Mouse (Mus musculus): ENCODE data around the gene Ccdc80.

Ccdc80 gene

DNA sequence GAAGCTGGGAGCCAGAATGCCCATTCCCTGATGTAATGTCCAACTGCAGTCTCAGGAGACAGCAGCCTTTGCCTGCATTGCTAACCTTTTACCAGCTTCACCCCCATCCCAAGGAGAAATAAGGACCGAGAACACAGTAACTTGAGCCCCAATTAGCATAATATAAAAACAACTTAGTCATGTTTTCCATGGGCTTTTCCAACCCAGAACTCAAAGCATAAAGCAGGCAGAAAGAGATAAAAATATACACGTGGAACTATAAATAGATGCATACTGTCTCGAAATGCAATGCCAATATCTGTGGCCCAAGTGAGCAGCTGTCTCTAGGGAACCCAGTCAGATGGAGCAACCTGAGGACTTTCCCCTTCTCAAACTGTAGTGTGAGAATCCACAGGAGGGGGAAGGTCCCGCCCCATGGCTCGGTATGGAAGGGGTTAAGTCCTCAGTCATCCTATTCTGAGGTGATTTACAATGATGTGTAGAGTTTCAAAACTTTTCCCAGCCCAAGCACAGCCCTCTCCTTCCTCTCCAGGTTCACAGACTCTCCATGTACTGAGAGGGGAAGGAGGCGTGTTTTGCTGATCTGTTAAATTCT is at the start of gene Ccdc80:
TSS of gene Ccdc80 (plus strand) at position 266 of the 595 bp plus-strand sequence.
- DNase-seq (ENCODE audit: low spot score): no peak

DNA sequence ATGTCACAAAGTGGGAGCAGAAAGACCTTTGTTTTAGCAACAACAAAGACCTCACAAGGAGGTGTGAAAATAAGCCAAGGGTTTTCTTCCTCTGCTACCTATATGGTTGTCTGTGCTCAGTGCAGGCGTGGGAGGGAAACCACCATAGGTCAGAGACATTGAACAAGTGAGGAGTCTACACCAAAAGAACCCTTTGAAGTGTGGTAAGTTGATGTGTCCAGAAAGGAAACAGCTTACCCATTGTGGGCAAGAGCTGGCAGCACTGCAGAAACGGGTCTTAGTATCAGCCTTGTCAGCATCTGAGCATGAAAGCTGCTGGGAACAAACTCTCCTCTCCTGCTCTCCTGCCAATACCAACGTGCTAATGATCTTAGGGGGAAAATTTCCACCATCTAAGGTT is 48.4 kb upstream of the Ccdc80 start:
- DNase-seq (ENCODE audit: low spot score): no peak

DNA sequence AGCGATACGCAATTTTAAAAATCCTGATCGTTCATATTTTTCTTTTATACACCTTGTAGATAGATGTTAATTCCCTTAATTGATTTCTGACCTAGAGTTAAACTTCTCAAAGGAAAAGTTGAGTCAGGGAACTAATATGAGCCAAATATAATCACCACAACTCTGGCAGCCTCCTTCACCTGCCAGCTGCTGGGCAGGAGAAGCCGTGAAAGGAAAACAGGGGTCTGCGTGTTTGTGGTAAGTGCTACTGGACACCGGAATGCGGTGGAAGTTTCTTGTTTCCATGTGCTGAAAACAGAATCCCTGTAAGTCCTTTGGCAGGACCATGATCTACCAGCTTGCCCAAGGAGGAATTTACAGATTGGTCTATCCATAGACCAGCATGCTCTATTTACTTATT is 36.0 kb upstream of the Ccdc80 start:
- no peak for DNase-seq (ENCODE audit: low spot score)

DNA sequence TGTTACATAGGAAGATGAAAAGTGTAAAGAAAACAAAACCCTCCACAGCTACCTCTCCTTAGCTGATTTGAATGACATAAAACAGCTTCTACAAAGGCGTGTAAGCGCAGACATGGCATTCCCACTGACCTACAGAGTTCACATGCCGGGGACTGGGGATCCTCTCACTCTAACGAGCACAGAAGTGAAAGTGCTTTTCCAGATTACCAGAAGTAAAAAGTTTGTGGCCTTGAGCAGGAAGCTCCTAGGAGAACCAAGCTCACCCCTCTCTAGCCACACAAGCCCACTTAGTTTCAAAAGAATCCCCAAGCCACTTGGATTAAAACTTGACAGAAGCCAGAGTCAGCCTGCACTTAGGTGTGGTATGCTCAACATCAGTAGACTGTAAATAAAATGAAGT is 35.3 kb upstream of the Ccdc80 start:
- DNase-seq (ENCODE audit: low spot score): no peak

DNA sequence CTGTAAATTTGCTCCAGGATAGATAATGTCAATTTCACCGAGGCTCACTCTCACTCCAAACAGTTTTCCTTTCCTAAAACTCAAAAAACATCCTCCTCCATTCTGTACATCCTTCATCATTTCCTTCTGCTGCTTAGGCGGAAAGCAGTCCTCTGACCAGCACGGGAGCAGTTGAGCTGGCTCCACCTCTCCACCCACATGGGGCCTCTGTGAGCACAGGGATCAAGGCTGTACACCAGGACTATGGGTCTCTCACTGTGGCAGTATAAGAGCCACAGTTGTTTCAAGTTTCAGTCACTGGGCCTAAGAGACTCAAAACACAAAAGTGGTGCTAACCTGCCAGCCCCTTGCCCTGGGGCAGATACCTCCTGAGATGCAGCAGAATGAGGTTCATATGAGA is 32.1 kb upstream of the Ccdc80 start:
- no peak for DNase-seq (ENCODE audit: low spot score)

DNA sequence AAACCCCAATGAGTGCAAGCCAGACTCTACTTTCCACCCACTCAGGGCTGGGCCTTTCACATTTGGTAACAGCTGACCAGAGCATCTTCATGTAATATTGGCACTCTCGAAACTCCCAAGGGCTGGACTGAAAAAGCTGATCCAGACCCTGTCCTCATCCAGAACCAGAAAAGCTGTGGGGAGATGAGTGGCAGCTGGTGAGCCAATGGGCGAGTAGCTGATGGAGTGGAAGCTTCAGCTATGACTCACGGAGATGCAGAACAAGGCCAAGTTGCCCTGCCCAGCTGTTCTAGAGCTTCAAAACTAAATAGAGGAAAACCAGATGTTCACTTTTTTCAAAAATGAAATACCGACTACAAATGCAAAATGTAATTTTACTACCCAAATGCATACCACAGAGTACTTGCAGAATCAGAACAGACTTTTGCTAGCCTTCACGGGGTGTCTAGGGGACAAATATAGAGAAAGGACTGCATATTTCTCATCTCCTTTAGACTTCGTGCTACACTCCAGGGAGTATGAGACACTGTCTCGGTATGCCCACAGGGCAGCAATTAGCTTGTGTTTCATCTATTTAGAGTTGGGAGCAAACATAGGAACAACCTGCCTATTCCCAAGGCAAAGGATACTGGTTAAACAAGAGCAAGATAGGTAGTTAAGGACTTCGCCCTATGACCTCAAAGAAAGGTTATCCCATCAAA is 22.7 kb upstream of the Ccdc80 start:
- DNase-seq (ENCODE audit: low spot score): no peak

DNA sequence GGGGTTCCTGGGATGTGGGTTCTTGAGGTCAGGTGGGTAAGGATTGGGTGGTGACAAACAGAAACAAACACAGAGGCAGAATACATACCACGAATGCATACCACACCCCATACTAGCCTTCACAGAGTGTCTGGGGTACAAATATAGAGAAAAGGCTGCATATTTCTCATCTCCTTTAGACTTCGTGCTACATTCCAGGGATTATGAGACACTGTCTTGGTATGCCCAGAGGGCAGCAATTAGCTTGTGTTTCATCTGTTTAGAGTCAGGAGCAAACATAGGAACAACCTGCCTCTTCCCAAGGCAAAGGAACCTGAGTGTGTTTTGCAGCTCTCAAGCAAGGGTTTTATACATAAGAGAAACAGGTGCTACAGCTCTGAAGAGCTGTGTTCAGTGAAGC is 21.8 kb upstream of the Ccdc80 start:
- no peak for DNase-seq (ENCODE audit: low spot score)

DNA sequence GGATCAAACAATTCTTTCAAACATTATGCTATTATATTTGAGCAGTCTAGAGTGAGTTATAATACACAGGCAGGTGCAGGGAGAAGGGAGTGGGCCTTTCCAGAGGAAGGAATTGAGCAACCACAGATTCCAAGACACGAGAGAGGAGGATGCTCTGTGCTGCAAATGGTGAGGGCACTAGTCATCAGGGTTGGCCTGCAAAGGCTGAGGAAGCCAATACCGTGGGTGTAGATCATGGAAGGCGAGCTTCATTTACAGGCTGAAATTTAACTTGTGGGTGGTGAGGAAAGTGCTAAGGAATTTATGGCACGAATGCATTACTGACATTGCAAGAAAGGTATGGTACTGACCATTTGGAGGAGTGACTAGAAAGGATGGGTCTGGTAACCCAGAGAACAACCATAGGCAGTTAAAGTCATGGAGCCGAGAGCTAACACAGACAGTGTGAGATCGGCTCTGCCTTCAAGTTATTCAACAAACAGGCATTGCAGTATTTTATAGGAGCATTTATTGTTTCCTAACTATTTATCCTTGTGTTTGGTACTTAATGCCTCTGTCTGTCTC is 15.6 kb upstream of the Ccdc80 start:
- DNase-seq (ENCODE audit: low spot score): no peak

DNA sequence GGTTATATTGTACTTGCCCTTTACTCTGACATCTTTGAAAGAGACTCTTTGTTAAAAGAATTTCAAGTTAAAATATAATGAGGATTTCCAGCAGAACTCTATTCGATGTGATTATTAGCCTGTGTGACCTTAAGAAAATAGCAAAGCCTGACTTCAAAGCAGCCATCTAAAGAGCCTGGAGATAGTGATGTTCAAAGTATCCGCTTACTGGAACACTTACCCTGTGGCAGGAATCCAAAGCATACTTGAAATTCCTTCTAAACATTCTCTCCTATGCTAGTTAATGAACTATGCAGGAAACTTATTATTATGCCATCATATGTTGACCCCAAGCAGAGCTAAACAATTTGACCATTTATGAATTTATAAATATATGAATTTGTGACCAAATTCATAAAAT is 13.9 kb upstream of the Ccdc80 start:
- no peak for DNase-seq (ENCODE audit: low spot score)

DNA sequence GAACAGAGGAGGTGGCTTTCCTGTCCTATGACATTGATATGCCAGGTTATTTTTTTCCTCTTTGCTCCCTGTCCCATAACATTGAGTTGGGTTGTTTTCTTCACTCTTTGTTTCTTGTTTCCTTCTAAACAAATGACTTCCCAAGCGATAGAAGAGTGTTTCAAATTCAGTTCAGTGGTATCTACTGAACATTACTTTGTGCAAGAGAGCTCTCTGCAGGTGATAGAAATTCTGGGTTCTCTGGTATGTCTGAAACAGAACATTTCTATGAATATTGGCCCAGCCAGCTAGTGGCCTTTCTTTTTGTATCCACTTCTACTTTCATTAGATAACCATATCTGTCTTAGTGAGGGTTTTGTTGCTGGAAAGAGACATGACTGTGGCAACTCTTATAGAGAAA is 4.4 kb upstream of the Ccdc80 start:
- no peak for DNase-seq (ENCODE audit: low spot score)

DNA sequence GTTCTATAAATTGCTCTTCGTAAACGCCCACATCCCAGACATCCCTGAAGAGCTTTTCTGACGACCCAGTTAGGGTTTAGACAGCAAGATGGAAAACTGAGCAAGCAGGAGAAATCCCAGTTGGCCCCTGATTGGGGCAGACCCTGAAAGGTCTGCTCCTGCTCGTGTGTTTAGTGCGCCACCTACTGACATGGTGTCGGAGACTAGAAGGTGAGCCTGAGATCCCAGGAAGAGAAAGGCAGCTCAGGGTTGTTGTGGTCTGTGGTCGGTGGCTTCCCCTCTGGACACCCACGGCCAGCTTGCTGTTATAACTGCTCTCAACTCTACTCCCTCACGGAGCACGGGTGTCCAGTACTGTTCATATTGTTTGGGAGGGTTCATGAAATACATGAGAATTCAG is 3.2 kb upstream of the Ccdc80 start:
- no peak for DNase-seq (ENCODE audit: low spot score)

DNA sequence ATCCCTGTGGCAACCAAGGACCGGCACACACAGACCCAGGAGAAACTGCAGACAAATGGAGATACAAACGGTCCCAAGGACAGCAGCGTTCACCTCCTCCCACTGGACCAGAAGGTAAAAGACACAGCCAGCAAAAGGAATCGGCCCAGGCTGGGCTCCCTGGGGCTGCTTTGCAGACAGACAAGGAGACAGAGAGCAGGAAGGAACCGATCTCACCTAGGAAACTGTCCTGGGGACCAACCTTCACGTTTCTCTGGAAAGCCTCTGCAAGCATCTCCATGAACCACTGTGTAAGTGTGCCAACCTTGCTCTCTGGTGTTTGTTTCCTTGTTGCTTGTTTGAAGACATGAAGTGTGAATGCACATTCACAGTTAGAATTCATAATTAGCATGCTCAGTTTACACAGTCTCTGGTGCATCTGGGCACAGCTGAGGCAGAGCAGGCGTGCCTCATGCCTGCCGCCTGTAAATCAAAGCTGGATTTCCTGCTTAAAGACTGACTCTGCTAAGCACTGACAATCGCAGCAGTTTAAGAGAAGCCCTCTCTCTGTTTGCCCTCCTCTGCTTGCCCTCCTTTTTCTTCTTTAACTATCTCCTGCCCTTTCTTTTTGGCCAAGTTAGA is 1.0 kb downstream of the Ccdc80 start:
- DNase-seq (ENCODE audit: low spot score): no peak

DNA sequence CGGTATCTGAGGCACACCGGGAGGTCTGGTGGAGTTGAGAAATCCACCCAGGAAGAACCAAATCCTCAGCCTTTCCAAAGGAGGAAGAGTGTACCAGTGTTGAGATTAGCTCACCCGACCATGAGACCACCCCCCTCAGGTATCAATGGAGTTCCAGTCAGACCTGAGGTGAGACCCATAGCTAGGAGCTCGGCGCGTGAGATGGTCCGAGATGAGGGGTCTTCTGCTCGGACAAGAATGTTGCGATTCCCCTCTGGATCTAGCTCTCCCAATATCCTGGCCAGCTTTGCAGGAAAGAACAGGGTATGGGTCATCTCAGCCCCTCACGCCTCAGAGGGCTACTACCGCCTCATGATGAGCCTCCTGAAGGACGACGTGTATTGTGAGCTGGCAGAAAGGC is 1.8 kb downstream of the Ccdc80 start:
- DNase-seq (ENCODE audit: low spot score): no peak

DNA sequence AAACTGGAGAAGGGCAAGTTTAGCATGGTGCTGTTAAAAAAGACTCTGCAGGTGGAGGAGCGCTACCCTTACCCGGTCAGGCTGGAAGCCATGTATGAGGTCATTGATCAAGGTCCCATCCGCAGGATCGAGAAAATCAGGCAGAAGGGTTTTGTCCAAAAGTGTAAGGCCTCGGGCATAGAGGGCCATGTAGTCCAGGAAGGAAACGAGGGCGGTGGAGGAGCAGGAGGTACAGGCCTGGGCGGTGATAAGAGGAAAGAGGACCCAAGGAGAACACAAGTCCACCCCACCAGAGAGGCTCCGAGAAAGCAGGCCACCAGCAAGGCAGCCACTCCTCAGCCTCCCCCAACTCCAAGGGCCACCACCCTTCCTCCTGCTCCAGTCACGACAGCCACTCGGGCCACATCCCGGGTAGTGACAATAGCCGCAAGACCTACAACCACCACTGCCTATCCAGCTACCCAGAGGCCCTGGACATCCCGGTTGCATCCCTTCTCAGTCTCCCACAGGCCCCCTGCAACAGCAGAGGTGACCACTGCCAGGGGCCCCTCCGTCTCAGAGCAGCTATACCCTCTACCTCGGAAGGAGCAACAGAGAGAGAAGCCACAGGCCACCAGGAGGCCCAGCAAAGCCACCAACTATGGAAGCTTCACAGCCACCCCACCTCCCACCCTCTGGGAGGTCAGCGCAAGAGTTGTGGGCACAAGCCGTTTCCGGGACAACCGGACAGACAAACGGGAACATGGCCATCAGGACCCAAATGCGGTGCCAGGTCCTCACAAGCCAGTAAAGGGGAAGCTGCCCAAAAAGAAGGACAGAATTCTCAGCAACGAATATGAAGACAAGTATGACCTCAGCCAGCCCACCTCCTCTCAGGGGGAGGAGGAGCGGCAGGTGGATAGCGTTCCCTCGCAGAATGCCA is 2.6 kb downstream of the Ccdc80 start:
- no peak for DNase-seq (ENCODE audit: low spot score)

DNA sequence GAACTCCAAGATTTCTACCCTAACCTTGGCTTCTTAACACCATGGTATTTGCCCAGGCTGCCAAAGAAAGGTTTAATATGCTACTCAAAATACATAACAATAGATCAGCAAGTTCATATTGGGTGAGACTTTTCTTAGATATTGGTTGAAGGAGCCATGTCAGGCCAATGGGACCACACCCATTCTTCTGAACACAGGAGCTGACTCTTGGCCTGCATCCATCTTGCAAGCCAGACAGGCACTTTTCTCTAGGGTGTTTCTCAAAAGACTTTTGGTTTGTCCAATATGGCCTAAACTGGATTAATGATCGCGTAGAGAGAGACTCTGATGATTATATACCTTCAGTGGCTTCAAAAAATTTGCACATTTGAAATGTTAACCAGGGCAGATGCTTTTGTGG is 4.3 kb downstream of the Ccdc80 start:
- no peak for DNase-seq (ENCODE audit: low spot score)

DNA sequence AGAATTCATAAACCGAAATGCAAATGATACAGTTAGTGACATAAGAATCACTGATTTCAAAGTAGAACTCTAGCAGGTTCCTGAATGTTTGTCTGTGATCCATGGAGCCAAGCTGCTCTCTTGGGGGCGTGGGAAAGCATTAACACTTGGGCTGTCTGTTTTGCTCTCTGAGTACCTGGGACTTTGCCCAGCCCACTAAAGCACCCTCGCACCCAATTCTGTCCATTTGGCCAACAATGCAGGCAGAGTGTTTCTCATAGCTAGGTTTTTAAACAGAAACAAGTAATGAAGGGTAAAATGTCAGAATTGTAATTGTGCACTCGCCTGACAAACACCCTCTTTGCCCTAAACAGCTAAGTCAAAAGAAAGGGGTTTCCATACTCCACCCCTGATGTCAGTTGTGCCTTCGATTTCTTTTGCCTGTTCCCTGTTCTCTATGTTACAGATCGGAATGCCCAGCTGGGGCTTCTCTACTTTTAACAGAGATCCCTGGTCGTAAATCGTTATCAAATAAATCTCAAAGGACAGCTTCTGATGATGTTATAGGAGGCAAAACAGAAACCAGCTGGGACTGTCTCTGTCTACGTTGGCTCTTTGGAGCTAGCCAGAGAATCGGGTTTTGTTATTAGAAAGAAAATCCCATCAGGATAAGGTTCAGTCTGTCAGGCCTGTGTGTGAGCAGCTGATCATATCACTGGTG is 5.1 kb downstream of the Ccdc80 start:
- DNase-seq (ENCODE audit: low spot score): no peak

DNA sequence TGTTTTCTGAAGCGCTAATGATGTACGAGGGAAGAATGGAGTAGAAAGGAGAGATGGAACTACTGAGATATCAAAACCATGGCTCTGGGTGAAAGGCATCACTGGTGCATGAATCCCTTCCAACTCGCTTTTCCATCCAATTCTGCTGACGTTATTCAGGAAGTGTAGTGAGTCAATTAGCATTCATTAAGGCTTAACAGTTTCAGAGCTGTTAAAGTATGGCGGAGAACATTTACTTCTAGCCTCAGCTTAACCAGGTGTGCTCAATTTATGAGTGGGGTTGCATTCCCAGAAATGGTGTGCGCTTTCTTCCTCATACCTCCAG is 5.6 kb downstream of the Ccdc80 start:
- DNase-seq (ENCODE audit: low spot score): no peak

DNA sequence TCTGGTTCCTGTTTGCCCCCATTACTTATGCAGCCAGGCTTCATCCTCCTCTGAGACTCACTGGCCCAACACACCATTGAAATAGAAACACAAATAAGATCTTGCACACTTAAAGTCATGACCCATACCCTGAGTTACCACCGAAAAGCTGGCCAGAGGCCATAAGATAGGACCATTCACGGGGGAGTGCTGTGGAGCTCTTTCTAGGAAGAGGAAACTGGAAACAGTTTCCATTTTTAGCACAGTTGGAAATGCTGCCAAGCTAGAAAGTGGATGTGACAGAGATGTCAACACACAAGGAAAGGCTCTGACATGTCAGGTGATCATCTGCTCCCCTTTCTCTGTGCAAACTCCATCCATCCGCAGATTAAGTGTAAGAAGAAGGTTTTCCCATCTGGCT is 7.7 kb downstream of the Ccdc80 start:
- DNase-seq (ENCODE audit: low spot score): no peak

DNA sequence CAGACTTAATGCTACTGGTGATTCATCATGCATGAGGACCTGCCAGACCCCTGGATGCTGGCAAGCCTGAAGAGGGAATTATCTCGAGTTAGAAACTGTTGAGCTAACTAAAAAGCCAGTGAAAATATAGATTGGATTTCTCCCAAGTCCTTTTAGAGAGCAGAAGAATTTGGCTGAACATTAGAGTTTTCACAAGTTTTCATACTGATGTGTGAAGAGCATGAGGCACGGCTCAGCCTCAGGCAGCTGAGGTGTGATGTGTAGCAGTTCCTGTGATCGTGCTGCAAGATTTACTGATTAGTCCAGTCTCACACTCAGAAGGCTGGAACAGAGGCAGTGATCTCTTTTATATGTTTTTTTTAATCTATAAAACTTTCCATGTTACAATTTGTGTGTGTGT is 11.8 kb downstream of the Ccdc80 start:
- no peak for DNase-seq (ENCODE audit: low spot score)

DNA sequence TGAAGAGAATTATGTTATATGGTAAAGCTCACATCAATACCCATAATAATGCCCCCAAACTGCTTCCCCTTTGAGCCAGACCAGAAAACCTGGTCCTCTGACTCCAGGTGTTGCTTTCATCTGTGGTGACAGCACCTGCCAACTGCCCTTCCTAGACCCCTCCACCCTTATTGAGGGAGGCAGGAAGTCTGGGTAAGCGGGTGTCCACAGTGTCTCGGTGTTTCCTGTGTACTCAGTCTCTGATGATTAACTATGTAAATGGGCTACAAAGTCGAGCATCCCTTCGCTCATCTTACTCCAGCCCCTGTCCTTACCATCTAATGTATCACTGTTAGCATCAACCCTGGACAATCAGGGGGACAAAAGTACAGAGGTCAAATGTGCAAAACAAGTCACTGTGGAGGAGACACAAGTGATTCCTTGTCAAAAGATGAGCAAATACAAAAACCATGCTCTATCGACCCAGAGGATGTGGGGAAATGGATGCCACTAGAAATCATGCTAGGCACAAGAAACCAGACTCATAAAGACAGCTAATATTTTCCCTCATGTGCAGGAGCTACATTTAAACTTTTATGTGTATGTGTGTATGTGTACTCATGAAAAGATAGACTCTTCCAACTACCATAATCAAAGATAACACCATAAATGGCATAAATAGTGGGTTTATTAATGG is 15.1 kb downstream of the Ccdc80 start:
- no peak for DNase-seq (ENCODE audit: low spot score)

DNA sequence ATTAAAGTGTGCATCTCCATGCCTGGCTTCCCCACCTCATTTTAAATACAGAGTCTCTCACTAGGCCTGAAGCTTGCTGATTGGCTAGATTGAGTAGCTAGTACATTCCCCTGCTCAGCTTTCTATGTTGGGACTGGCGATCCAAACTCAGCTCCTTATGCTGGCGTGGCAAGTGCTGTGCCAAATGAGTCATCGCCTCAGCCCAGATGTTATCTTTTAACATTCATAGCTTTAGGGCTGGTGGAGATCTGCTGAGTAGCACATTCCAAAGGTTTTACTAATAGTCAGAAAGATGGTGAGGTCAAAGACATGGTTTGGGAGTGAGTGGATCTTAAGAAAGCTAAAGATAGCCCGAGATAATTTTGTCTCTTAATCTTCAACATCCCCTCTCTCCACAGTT is 17.3 kb downstream of the Ccdc80 start:
- no peak for DNase-seq (ENCODE audit: low spot score)
